ENCODE assay signal across 25 mouse cellular contexts in the genomic region with DNA sequence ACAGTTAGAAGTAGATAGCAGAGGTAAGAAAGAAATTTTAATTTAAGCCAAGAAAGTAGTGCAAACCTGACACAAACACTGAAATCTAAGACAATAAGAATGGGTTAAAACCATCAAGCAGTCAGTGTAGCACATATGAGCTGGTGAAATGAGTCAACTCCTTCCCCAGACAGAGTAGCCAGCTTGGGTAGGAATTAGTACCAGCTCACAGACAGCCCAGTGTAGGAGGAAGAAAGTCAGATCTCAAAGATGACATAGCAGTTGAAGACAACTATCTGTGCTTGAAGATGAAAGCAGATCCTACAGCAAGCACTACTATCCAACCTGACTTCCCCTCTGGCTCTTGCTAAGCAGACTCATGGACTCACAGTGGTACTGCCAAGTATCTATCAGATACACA.
DNase-seq lines count a peak whose midpoint lies in the region; ATAC-seq and TF ChIP-seq lines count a peak whose summit lies in the region.
"Had no signal": no experiment of that assay in that cellular context is flagged by ENCODE, and none has a peak within 500 bp of the region (broad histone marks: within the 10 kb centered on the region; RNA-seq: fewer than 3 reads in every experiment).

No protein-coding gene starts in this region.

- no peak for TF ChIP-seq POLR2A in MEL (IDR thresholded peaks at IDR 0.05; ENCODE audit: control insufficient read depth in 1 of 2, insufficient read depth in 1 of 2, low read depth in 1 of 2, low read length in 2 of 2, poor library complexity in 1 of 2)

- TF ChIP-seq CTCF in MEL (IDR thresholded peaks at IDR 0.05 in 2 of 3, conservative IDR thresholded peaks at IDR 0.05 in 1 of 3; ENCODE audit: control insufficient read depth in 1 of 3, insufficient read depth in 1 of 3, low read depth in 2 of 3, low read length in 3 of 3, poor library complexity in 1 of 3, severe bottlenecking in 1 of 3): no peak

- no peak overlapping the region for H3K27ac ChIP-seq in midbrain, embryonic 11.5 days (ENCODE audit: low read depth, low read length)
- no peak overlapping the region for H3K27ac ChIP-seq in midbrain, embryonic 13.5 days
- H3K27ac ChIP-seq in MEL (ENCODE audit: control insufficient read depth, low read depth, low read length): no peak overlapping the region
- H3K27ac ChIP-seq: embryonic facial prominence, embryonic 13.5 days; embryonic facial prominence, embryonic 15.5 days; forebrain, embryonic 10.5 days; forebrain, embryonic 12.5 days had no signal

- peak; percentile 96 for ATAC-seq in frontal cortex, adult (ENCODE audit: low TSS enrichment)
- no peak for ATAC-seq in midbrain, embryonic 11.5 days (ENCODE audit: low FRiP score)
- no peak for ATAC-seq in midbrain, embryonic 13.5 days
- ATAC-seq: activated CD4-positive, CD25-positive, alpha-beta regulatory T cell, adult 4 months; forebrain, embryonic 14.5 days; forebrain, embryonic 16.5 days; Patski had no signal

- no peaks in the 10 kb centered on the region for H3K4me1 ChIP-seq in midbrain, embryonic 11.5 days (ENCODE audit: control insufficient read depth, insufficient read depth, low read length)
- H3K4me1 ChIP-seq in midbrain, embryonic 13.5 days (replicated peaks): no peaks in the 10 kb centered on the region
- H3K4me1 ChIP-seq in MEL (ENCODE audit: control insufficient read depth in 1 of 2, insufficient read depth in 2 of 2, low read length in 2 of 2): peaks cover 8 to 12% of the 10 kb centered on the region in 2 experiments
- H3K4me1 ChIP-seq: embryonic facial prominence, embryonic 13.5 days; embryonic facial prominence, embryonic 15.5 days; forebrain, embryonic 10.5 days; forebrain, embryonic 12.5 days had no signal

- no peak overlapping the region for H3K4me2 ChIP-seq in midbrain, embryonic 11.5 days
- H3K4me2 ChIP-seq in midbrain, embryonic 13.5 days (replicated peaks): no peak overlapping the region
- H3K4me2 ChIP-seq: embryonic facial prominence, embryonic 13.5 days; embryonic facial prominence, embryonic 15.5 days; forebrain, embryonic 12.5 days had no signal

- peaks cover 25% of the 10 kb centered on the region for H3K79me2 ChIP-seq in MEL (ENCODE audit: control insufficient read depth, insufficient read depth, low read length, poor library complexity)

- no peak for TF ChIP-seq EP300 in MEL (IDR thresholded peaks at IDR 0.05; ENCODE audit: low read depth in 1 of 2, low read length in 2 of 2)

- DNase-seq in frontal cortex, postnatal 25 days (ENCODE audit: low spot score in 2 of 2): no peak
- DNase-seq in midbrain, embryonic 11.5 days (ENCODE audit: low spot score, missing footprints): peak; percentile 45
- DNase-seq in MEL (ENCODE audit: low read depth, low spot score): peak; percentile 54
- peak; percentile 38 for DNase-seq in brain, adult 2 months (ENCODE audit: low read depth, low spot score)
- DNase-seq in kidney, adult 8-10 months: no peak
- DNase-seq: adrenal gland, adult 8-10 months; adrenal gland, postnatal 14 days; adrenal gland, postnatal 36 days; cerebellum, adult 11-12 months; cerebellum, adult 2 months; cerebellum, adult 9-10 months; cerebellum, postnatal 14 days; cerebellum, postnatal 36 days; embryo, embryonic 11 days had no signal

- no peak for TF ChIP-seq RAD21 in MEL (IDR thresholded peaks at IDR 0.05; ENCODE audit: low read depth, low read length)

- H3K9ac ChIP-seq in midbrain, embryonic 11.5 days (ENCODE audit: low read length): no peak overlapping the region
- H3K9ac ChIP-seq in midbrain, embryonic 13.5 days (replicated peaks): no peak overlapping the region
- no peak overlapping the region for H3K9ac ChIP-seq in MEL (ENCODE audit: control insufficient read depth, low read depth, low read length, poor library complexity, severe bottlenecking)
- H3K9ac ChIP-seq: embryonic facial prominence, embryonic 13.5 days; embryonic facial prominence, embryonic 15.5 days; forebrain, embryonic 12.5 days had no signal

- no peaks in the 10 kb centered on the region for H3K36me3 ChIP-seq in midbrain, embryonic 11.5 days (ENCODE audit: control insufficient read depth, insufficient read depth, low read length)
- peaks cover 23% of the 10 kb centered on the region for H3K36me3 ChIP-seq in midbrain, embryonic 13.5 days
- peaks cover 57 to 66% of the 10 kb centered on the region in 2 experiments for H3K36me3 ChIP-seq in MEL (ENCODE audit: control insufficient read depth in 1 of 2, insufficient read depth in 2 of 2, low read length in 2 of 2)

- no peaks in the 10 kb centered on the region for H3K27me3 ChIP-seq in midbrain, embryonic 11.5 days (ENCODE audit: control insufficient read depth, insufficient read depth, low read length)
- no peaks in the 10 kb centered on the region for H3K27me3 ChIP-seq in midbrain, embryonic 13.5 days
- H3K27me3 ChIP-seq in MEL (ENCODE audit: control insufficient read depth in 1 of 2, insufficient read depth in 2 of 2, low read length in 2 of 2): no peaks in the 10 kb centered on the region
- H3K27me3 ChIP-seq: embryonic facial prominence, embryonic 13.5 days; embryonic facial prominence, embryonic 15.5 days; forebrain, embryonic 12.5 days; Patski had no signal

- no peak overlapping the region for H3K4me3 ChIP-seq in midbrain, embryonic 11.5 days (ENCODE audit: low read depth, low read length)
- no peak overlapping the region for H3K4me3 ChIP-seq in midbrain, embryonic 13.5 days (replicated peaks)
- no peak overlapping the region for H3K4me3 ChIP-seq in MEL (ENCODE audit: control insufficient read depth in 1 of 2, insufficient read depth in 1 of 2, low read depth in 2 of 2, low read length in 2 of 2)
- H3K4me3 ChIP-seq: embryonic facial prominence, embryonic 13.5 days; embryonic facial prominence, embryonic 15.5 days; erythroblast, embryonic 14.5 days; forebrain, embryonic 10.5 days; forebrain, embryonic 12.5 days had no signal

- H3K9me3 ChIP-seq in midbrain, embryonic 11.5 days (ENCODE audit: control insufficient read depth, low read length): no peaks in the 10 kb centered on the region
- no peaks in the 10 kb centered on the region for H3K9me3 ChIP-seq in midbrain, embryonic 13.5 days
- H3K9me3 ChIP-seq in MEL (replicated peaks; ENCODE audit: insufficient read depth, low read length): no peaks in the 10 kb centered on the region
- H3K9me3 ChIP-seq: embryonic facial prominence, embryonic 13.5 days; embryonic facial prominence, embryonic 15.5 days; forebrain, embryonic 10.5 days; forebrain, embryonic 12.5 days had no signal

TF ChIP-seq in MEL, 35 proteins besides CTCF, POLR2A, EP300 and RAD21:
- no peak for TF ChIP-seq SMC3 (IDR thresholded peaks at IDR 0.05; ENCODE audit: low read depth, low read length)

Comparison
In these comparisons a context has a peak if more than half of its experiments do, and no peak if none do; other contexts are left out.
1. DNase-seq: peak in midbrain, embryonic 11.5 days (single experiment), MEL (single experiment) and brain, adult 2 months (single experiment); none in frontal cortex, postnatal 25 days (0 of 2) and kidney, adult 8-10 months (0 of 2).